Mouse (Mus musculus) MEL (cell line): ENCODE results near the gene Plxdc2.

Experiments used
- CHD2 ChIP-seq: IDR thresholded peaks from 2 replicates; pipeline ENCODE4 v1.6.1; 2011; ENCODE audit warnings: low read length, improper control_type of control experiment
- CTCF ChIP-seq, 3 experiments: IDR thresholded peaks in 2 of 3; conservative IDR thresholded peaks in 1 of 3; 2 replicates each; pipeline ENCODE4 v1.5.1; 2011 to 2012; ENCODE audit warnings: low read length in 3 of 3, low read depth in 2 of 3, mild to moderate bottlenecking in 2 of 3, improper control_type of control experiment in 1 of 3, inconsistent platforms in 1 of 3, mixed read lengths in 1 of 3, moderate library complexity in 1 of 3; ENCODE audit not compliant: control insufficient read depth in 1 of 3, insufficient read depth in 1 of 3, poor library complexity in 1 of 3, severe bottlenecking in 1 of 3
- EP300 ChIP-seq, 2 experiments: IDR thresholded peaks; 2 replicates each; pipeline ENCODE4 v1.6.1; 2011; ENCODE audit warnings: improper control_type of control experiment in 2 of 2, low read length in 2 of 2, low read depth in 1 of 2, mild to moderate bottlenecking in 1 of 2
- POLR2A ChIP-seq, 2 experiments: IDR thresholded peaks; 2 replicates each; pipeline ENCODE4 v1.6.1; 2011 to 2012; ENCODE audit warnings: low read length in 2 of 2, mild to moderate bottlenecking in 2 of 2, control low read depth in 1 of 2, improper control_type of control experiment in 1 of 2, low read depth in 1 of 2, moderate library complexity in 1 of 2; ENCODE audit not compliant: control insufficient read depth in 1 of 2, insufficient read depth in 1 of 2, poor library complexity in 1 of 2
- SMC3 ChIP-seq: IDR thresholded peaks from 2 replicates; pipeline ENCODE4 v1.6.1; 2011; ENCODE audit warnings: low read depth, low read length, improper control_type of control experiment
- USF2 ChIP-seq, 2 experiments: IDR thresholded peaks; 2 replicates each; pipeline ENCODE4 v1.6.1; 2011 to 2012; ENCODE audit warnings: improper control_type of control experiment in 2 of 2, low read length in 2 of 2, borderline replicate concordance in 1 of 2, inconsistent platforms in 1 of 2, low read depth in 1 of 2, mild to moderate bottlenecking in 1 of 2; ENCODE audit not compliant: insufficient read depth in 1 of 2

DNA sequence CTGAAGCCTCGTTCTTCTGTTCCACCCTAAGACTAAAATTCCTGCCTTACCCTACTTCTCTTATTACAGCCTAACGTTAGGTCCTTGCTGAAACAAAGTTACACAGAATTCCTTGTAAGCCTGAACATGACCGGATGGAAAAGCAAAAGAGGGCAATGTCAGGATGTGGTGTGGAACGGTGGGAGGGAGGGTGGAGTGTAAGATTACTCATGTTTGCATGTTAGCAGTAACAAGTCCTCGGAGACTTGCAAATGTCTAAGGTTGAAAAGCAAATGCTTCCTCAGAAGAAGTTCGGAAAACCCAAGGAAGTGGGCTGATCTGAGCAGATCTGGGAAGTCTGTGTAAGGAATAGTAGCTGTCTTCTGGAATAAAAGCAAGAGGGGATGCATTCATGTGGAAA lies 353.8 kb downstream of the Plxdc2 start:
- no peak for TF ChIP-seq CTCF (IDR thresholded peaks at IDR 0.05 in 2 of 3, conservative IDR thresholded peaks at IDR 0.05 in 1 of 3; ENCODE audit: control insufficient read depth in 1 of 3, insufficient read depth in 1 of 3, low read depth in 2 of 3, low read length in 3 of 3, poor library complexity in 1 of 3, severe bottlenecking in 1 of 3)
- no peak for TF ChIP-seq USF2 (IDR thresholded peaks at IDR 0.05; ENCODE audit: borderline replicate concordance in 1 of 2, insufficient read depth in 1 of 2, low read depth in 1 of 2, low read length in 2 of 2)
- TF ChIP-seq POLR2A (IDR thresholded peaks at IDR 0.05; ENCODE audit: control insufficient read depth in 1 of 2, insufficient read depth in 1 of 2, low read depth in 1 of 2, low read length in 2 of 2, poor library complexity in 1 of 2) = no peak
- no peak for TF ChIP-seq CHD2
- no peak for TF ChIP-seq EP300 (IDR thresholded peaks at IDR 0.05; ENCODE audit: low read depth in 1 of 2, low read length in 2 of 2)
- TF ChIP-seq SMC3 = no peak
